Mouse (Mus musculus): ENCODE measurements at regions not wholly inside any gene's neighbourhood (a gene's known extent, or its start where the extent isn't known, plus 50 kb on each side); places are given as distances from the start of the nearest gene placed in this dataset.

DNA sequence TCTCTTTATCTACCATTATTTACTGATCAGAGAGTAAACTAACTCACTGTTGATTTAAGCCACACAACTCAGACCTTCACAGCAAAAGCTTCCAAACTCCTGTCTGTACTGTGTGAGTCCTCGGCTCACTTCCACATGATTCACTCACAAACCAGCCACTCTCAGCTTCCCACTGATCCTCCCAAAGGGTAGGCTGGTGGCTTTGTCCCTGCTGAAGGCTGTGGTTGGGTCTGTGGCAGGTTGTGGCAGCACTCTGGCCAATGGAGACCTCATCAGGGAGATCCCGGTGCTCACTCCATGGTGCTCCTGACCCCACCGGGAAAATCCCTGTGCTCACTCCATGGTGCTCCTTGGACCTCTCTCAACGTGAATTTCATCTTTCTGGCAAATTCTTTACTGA, 170.1 kb downstream of the Gas1 start:
- no peak for DNase-seq (ENCODE audit: low spot score)

- DNase-seq (ENCODE audit: low spot score): no peak
These were observed 172.6 kb downstream of the Gas1 start for GRCm38 (mm10) chr13:60004611-60005010.

DNA sequence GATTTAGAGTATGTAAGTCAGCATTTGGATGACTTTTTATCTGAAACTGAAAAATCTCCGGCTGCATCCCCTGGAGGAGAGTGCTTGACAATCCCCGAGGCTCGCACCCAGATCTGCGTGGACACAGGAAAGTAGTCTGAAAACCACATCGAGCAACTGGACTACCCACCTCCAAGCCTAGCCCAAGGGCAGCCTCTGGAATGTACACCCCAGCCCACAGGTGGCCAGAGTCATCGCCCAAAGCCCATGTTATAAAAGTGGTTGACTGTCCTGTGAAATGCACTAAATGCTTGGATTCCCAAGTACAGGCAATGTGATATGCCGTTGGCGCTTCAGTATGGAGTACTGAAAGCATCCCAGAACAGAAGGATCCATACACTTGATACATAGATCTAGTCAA, 175.1 kb downstream of the Gas1 start:
- DNase-seq (ENCODE audit: low spot score): no peak

- no peak for DNase-seq (ENCODE audit: low spot score)
These were observed 175.5 kb downstream of the Gas1 start for GRCm38 (mm10) chr13:60001637-60002036.

DNA sequence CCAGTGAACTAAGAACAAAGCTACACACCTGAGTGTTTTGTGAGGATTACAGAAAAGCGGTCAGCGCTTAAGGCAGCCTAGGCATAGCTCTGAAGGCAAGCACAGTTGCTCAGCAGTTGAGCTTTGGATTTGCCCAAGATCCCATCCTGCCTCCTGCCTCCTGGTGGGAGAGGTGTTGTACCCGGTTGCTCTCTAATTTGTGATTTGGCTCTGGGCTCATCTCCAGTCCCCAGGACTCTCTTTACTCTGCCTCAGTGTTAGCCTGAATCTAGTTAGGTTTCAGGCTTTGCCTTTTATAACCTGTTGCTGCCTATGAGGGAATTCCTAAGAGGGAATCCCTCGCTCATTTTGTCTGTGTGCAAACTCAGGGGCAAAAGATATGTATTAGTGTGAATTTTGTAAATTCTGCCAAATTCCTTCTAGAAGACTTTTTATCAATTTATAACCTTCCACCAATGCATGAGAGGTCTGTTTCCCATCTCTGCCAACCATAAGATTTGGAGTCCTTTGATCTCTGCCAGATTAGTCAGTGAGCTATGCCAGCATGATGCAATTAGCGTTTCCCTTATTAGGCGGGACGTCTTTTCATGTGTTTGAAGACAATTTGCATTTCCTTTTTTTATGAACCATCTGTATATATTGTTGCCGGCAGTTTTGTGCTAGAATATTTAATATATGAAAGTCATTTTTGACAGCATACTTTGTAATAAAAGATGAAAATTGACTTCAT, 176.4 kb downstream of the Gas1 start:
- no peak for DNase-seq (ENCODE audit: low spot score)

DNA sequence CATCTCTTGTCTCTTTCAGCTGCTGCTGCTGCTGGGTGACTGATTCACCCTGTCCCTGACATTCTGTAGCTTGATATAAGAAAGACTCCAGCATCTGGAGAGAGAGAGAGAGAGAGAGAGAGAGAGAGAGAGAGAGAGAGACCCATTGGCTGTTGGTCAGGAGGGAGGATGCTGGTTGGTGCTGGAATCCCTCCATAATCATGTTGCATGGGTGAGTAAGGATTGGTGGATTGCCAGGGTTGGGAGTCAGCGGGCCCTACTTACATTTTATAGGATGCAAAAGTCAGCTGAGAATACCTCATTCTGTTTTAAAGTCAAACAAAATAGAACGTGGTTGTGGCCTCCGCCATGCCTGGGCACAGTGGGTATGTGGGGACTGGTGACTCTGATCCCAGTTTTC, 174.5 kb upstream of the Tut7 start:
- DNase-seq (ENCODE audit: low spot score): no peak

- no peak for DNase-seq (ENCODE audit: low spot score)
These were observed 173.3 kb upstream of the Tut7 start for GRCm38 (mm10) chr13:59996146-59996814.

GRCm38 (mm10) chr13:59992780-59993501, 170.0 kb upstream of the Tut7 start:
- DNase-seq (ENCODE audit: low spot score): no peak

GRCm38 (mm10) chr13:59992346-59992745, 169.4 kb upstream of the Tut7 start:
- DNase-seq (ENCODE audit: low spot score): no peak

GRCm38 (mm10) chr13:59990402-59991280, 167.7 kb upstream of the Tut7 start:
- no peak for DNase-seq (ENCODE audit: low spot score)

DNA sequence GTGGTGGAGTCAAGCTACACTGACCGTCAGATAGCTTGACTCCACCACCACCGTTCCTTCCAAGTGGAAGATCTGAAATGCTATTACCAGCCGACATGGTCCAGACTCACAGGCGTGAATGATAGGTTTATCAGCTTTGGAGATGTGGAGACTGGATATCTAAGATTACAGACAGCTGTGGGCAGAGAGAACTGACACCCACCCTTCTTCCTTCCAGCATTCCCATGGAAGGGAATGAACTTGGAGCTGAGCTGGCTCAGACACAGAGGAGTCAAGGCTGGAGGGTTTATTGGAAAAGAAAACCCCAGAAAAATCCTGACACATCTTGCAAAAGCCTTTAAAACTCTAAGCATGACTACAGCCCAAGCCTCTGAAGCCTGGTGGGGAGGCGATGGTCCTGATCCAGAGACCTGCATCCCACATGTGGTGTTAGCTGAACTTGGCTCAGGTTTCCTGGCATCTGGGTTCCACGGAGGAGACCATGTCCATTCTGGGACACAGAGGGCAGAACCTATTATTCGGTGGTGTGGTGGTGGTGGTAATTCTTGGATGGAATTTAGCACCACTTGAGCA, 165.5 kb upstream of the Tut7 start:
- no peak for DNase-seq (ENCODE audit: low spot score)

DNA sequence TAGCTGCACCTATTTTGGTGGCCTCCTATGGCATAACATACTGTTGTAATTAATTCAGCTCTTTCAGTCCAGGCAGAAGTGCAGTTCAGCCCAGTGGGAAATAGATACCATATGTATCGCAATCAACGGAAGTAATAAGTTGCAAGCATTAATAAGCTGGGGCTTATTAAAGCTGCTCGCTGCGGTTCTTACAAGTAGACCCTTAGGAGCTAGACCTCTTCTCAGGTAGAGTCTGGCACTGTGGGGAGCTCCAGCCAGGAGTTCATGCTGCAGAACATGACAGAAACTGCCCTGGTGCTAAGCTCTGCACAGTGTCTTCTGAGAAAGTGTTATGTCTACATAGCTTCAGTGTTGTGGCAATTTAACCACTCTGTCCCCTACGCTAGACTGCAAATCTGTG, 153.5 kb upstream of the Tut7 start:
- DNase-seq (ENCODE audit: low spot score): no peak

DNA sequence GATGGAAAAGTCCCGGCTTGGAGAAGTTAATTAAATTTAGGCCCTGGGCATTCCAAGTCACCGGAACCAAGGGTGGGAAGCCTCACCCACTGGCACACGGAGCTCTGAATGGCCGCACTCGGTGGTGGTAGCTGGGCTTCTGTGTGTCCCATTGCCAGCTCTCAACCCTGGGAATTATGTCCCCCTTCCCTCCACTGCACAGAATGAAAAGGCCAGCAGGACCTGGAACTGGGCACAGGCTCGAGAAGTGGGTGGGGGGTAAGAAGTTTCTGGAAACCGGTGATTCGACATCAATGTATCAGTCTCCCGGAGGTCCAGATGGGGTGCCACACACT, 149.1 kb upstream of the Tut7 start:
- no peak for DNase-seq (ENCODE audit: low spot score)

- no peak for DNase-seq (ENCODE audit: low spot score)
These were observed 148.5 kb upstream of the Tut7 start for GRCm38 (mm10) chr13:59971231-59972092.

DNA sequence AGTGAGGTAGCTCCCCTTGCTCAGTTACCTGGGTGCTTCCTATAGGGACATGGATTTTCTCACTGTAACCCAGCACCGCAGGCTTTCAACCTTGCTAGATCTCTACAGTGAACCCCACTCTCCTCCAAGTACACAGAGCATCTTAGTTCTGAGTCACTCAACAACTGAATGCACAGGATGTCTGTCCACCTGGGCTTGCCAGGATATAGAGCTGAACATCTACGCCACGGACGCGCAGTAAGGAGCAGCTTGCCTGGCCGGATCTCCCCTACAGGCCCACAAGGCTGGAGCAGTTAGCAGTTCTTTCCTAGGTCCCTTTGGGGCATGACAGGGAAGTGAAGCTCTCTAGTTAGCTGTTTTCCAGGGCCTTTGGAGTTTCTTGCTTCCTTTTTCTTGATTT, 147.5 kb upstream of the Tut7 start:
- DNase-seq (ENCODE audit: low spot score): no peak

- no peak for DNase-seq (ENCODE audit: low spot score)
These were observed 146.5 kb upstream of the Tut7 start for GRCm38 (mm10) chr13:59969484-59969883.

- no peak for DNase-seq (ENCODE audit: low spot score)
These were observed 145.8 kb upstream of the Tut7 start for GRCm38 (mm10) chr13:59968584-59969240.

GRCm38 (mm10) chr13:59966535-59967255, 143.7 kb upstream of the Tut7 start:
- no peak for DNase-seq (ENCODE audit: low spot score)

DNA sequence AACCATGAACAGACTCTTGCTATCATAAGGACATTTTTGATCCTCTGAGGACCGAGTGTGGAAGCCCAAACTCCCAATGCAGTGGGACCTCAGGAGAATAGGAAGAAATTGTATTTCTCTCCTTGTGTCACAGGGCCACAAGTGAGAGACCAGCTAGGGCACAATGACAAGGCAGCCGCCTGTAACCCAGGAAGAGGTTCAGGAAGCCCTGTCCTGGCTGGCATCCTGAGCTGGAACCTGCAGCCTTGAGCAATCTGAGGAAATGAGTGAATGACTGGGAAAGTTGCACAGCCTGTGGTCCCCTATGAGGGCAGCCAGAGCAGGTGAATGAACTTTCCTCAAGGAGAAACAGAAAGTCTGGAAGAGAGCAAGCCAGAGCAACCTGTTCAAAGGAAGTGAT, 142.0 kb upstream of the Tut7 start:
- no peak for DNase-seq (ENCODE audit: low spot score)
